Mouse (Mus musculus) cerebral cortex, adult 2 months (tissue): ENCODE measurements around the gene Gm5662.

ENCODE experiments used
- WGBS: fragments of 180-500 bp; shearing (Covaris S2); methylation state at CpG from one replicate; pipeline ENCODE4 v1.1.7; 2018; 5-methylcytosine and 5-hydroxymethylcytosine counted together

Gm5662 gene

DNA sequence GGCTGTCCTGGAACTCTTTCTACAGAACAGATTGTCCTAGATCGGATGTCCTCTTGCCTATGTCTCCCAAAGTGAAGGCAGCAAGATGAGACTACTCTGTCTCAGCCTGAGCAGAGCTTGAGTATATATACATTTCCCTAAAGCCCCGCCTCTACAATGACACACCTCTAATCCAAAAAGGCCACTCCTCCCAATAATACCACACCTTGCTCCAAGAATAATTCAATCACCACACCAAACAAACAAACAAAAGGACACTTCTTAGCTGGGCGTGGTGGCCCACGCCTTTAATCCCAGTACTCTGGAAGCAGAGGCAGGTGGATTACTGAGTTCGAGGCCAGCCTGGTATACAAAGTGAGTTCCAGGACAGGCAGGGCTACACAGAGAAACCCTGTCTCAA, at the start of gene Gm5662:
Gene Gm5662, minus strand, starts transcription at position 101 of the 400 bp plus-strand sequence.
- WGBS: 87% methylated on average over 5 of the region's 5 CpGs

DNA sequence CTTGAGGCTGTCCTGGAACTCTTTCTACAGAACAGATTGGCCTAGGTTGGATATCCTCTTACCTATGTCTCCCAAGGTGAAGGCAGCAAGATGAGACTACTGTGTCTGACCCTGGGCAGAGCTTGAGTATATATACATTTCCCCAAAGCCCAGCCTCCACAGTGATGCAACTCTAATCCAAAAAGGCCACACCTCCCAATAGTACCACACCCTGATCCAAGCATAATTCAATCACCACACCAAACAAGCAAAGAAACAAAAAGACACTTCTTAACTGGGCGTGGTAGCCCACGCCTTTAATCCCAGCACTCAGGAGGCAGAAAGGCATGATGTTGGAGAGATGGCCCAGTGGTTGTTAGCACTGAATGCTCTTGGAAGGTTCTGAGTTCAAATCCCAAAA, 49.6 kb upstream of the Gm5662 start, which contains the start of gene Gm5039:
Gene Gm5039, minus strand, starts transcription at position 101 of the 400 bp plus-strand sequence.
- WGBS: 84% methylated on average over 2 of the region's 2 CpGs

DNA sequence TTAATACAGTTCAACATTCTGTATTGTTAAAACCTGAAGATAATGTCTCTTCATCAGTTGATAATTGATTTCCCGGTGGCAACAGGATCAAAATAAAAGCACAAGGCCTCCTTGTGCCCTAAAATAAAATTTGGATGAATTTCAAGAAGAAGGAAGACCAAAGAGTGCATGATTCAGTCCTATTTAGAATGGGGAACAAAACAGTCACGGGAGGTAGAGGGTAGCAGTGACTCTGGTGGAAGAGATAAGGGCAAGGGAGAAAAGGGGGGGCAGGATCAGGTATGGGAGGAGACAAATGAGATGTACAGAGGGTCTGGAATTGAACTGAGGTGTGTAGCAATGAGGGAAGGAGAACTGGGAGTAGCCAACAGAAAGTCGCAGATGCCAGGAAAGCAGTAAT, 40.3 kb upstream of the Gm5662 start:
- 69% methylated on average over 3 of the region's 3 CpGs for WGBS

DNA sequence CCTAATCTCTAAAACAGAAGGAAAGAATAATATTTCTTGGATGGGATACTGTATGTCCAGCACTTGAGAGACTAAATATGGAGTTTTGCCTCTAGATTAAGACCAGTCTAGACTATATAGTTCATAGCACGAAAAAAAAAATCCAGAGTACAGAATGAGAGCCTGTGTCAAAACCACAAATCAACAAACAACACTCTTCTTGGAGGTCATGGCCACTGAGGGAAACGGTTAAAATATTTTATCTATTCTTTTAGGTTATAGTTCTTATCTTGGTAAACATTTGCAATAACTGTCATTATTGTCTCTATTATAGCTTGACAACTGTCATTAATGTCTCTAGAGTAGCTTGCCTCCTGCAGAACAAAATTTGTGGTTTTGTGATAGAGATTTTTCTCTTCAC, 22.9 kb upstream of the Gm5662 start:
- WGBS: 69% methylated on average over 2 of the region's 2 CpGs

DNA sequence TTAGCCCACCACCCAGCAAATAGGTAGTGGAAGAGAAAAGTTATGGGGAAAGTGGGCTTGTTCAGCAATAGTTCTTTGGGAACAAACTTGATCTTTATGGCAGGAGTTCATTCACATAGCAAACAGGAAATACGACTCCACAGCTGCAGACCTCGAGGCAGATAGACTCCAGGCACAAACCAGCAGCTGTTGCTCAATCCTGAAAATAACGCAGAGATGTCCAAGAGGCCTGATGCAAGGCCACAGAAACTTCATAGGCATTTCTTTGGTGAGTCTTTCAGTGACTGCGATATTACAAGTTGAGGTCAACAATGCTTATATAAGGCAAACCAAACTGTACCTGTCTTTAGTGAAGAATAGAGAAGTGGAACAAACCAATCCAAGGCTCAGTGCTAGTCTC, 18.8 kb upstream of the Gm5662 start:
- WGBS: 76% methylated on average over 4 of the region's 4 CpGs

DNA sequence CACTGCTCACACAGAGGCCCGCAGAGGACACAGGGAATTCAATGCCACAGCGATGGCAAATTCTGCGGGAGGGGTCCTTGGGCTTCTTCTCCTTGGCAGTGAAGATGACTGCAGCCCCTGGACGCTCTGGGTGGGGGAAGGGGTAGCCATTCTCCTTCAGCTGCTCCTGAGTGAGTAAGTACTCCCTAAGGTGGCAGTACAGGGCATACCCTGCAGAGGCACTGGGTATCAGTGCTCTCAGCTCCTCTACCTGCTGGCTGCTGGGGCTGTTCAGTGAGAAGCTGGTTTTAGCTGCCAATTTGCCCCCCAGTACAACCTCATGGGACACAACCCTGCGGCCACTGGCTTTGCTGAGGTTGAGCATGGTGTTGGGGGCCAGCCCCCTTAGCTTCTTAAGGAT, 10.9 kb upstream of the Gm5662 start:
- WGBS: 83% methylated on average over 5 of the region's 5 CpGs

DNA sequence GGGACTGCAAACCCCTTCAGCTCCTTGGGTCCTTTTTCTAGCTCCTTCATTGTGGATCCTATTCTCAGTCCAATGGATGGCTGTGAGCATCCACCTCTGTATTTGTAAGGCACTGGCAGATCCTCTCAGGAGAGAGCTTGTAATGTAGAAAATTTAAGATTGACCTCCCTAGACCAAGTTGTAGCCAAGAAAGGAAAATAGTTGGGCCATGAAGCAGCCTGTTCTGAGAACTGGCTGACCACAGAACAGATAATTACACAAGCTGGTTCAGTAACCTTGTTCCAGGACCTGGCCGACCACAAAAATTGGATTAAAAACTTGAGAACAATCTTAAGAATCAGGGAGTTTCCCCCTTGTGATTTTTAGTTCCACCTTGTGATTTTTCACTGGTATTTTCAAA, 17.1 kb downstream of the Gm5662 start:
- 52% methylated on average over 1 of the region's 1 CpGs for WGBS

DNA sequence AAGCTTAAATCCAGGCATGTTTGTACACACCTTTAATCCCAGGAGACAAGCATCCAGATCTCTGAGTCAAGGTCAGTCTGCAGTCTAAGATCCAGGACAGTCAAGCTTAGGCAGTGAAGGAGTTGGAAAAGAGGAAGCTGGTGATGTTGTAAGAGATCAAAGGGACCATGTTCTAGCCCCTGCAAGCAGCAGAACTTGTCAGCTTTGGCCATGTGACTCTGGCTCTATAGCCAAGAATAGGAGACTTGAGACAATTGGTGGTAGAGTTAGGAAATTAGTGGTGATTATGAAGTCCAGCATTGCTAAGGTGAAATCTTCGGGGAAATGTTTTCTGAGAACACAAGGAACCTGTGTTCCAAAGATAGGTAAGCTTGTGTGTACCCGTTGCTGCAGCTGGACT, 18.4 kb downstream of the Gm5662 start:
- WGBS: 58% methylated on average over 2 of the region's 2 CpGs

DNA sequence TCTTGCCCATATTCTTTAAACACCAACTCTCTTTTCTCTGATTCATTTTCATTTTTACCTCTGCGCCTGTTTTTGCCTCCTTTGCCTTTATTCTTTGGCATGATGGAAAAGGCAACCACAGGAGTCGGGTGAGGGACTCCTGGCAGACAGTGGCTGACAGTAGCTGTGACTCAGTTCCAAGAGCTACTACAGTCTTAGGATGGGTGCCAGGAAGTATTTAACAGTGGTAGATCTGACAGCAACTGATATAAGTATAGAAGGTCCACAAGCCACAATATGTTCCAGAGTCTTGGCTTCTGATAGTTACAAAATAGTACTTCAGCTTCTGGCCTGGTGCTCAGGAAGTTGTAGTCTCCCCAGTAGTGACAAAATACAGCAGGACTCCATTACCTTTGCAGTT, 24.3 kb downstream of the Gm5662 start, which contains the start of gene Gm8332:
Gene Gm8332, minus strand, starts transcription at position 101 of the 400 bp plus-strand sequence.
- WGBS: 72% methylated on average over 2 of the region's 2 CpGs

DNA sequence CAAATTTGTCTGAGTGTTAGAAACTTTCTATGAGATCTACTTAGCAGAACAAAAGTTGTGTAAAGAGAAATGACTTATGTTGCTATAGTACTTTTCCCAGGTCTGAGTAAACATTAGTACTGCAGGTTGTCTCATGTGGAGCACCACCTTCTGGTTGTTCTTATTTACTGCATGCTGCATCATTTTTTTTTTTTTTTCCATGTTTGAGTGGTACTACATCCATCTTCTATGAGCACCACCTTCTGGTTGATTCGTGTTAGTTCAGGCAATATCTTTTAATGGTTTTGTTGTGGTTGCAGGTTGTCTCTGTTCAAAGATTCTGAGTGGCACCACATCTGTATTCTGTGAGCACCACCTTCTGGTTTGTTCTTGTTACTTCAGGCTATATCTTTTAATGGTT, 31.4 kb downstream of the Gm5662 start:
- WGBS: 57% methylated on average over 1 of the region's 1 CpGs
